Mouse (Mus musculus) hindbrain, embryonic 11.5 days (tissue): ENCODE measurements around the gene Slc9a7. TPM values are rescaled to one million over a fixed set of nuclear protein-coding genes. Genes with fewer than 3 reads are reported as not detected.
A peak's percentile ranks its signal among the peaks of the same experiment; 100 is the strongest.

ENCODE experiments used
- ATAC-seq: fragments of 200-750 bp; cut with Nextera tagmentation; 2 replicates; pipeline ENCODE4 v1.8.0; 2017; ENCODE audit warnings: mild to moderate bottlenecking, moderate TSS enrichment, moderate library complexity; ENCODE audit not compliant: low FRiP score
- DNase-seq: peaks from one replicate; pipeline ENCODE4 v3.0.0-alpha.2; 2015; ENCODE audit warnings: low spot score
- H3K27ac ChIP-seq: fragments of 300-500 bp; sonication (generic); 2 replicates; pipeline ENCODE4 v1.5.1; 2014; ENCODE audit warnings: mild to moderate bottlenecking, low read depth, low read length
- H3K27me3 ChIP-seq: fragments of 300-500 bp; sonication (generic); 2 replicates; pipeline ENCODE4 v1.6.1; 2014; ENCODE audit warnings: mild to moderate bottlenecking, low read length, moderate library complexity, mixed read lengths; ENCODE audit not compliant: control insufficient read depth, insufficient read depth
- H3K36me3 ChIP-seq: fragments of 300-500 bp; sonication (generic); 2 replicates; pipeline ENCODE4 v1.6.1; 2014; ENCODE audit warnings: mild to moderate bottlenecking, low read length, moderate library complexity, mixed read lengths; ENCODE audit not compliant: control insufficient read depth, insufficient read depth
- H3K4me1 ChIP-seq: fragments of 300-500 bp; sonication (generic); replicated peaks from 2 replicates; pipeline ENCODE4 v1.6.1; 2014; ENCODE audit warnings: low read length, mixed read lengths; ENCODE audit not compliant: control insufficient read depth, insufficient read depth
- H3K4me2 ChIP-seq: fragments of 300-500 bp; sonication (generic); replicated peaks from 2 replicates; pipeline ENCODE4 v1.6.1; 2014; ENCODE audit warnings: mild to moderate bottlenecking, low read depth, low read length
- H3K4me3 ChIP-seq: fragments of 300-500 bp; sonication (generic); 2 replicates; pipeline ENCODE4 v1.5.1; 2014; ENCODE audit warnings: low read depth, low read length
- H3K9ac ChIP-seq: fragments of 300-500 bp; sonication (generic); 2 replicates; pipeline ENCODE4 v1.6.1; 2014; ENCODE audit warnings: low read depth, low read length
- H3K9me3 ChIP-seq: fragments of 300-500 bp; sonication (generic); 2 replicates; pipeline ENCODE4 v1.6.1; 2016; ENCODE audit warnings: low read length; ENCODE audit not compliant: control insufficient read depth
- WGBS: fragments of 180-500 bp; shearing (Covaris S2); extraction: QIAGEN DNeasy Blood & Tissue Kit; methylation state at CpG from one replicate; pipeline ENCODE4 v1.1.7; 2014; 5-methylcytosine and 5-hydroxymethylcytosine counted together
- polyA plus RNA-seq: library from polyadenylated mRNA; unstranded; fragments of >200 nt; fragmentation: Nextera tagmentation; extraction: Ambion mirVana; gene quantifications from 2 replicates; pipeline ENCODE4 v1.2.1, GENCODE M21; 2014

Slc9a7 gene
- 2.1 and 2.4 TPM in 2 replicates for polyA plus RNA-seq

DNA sequence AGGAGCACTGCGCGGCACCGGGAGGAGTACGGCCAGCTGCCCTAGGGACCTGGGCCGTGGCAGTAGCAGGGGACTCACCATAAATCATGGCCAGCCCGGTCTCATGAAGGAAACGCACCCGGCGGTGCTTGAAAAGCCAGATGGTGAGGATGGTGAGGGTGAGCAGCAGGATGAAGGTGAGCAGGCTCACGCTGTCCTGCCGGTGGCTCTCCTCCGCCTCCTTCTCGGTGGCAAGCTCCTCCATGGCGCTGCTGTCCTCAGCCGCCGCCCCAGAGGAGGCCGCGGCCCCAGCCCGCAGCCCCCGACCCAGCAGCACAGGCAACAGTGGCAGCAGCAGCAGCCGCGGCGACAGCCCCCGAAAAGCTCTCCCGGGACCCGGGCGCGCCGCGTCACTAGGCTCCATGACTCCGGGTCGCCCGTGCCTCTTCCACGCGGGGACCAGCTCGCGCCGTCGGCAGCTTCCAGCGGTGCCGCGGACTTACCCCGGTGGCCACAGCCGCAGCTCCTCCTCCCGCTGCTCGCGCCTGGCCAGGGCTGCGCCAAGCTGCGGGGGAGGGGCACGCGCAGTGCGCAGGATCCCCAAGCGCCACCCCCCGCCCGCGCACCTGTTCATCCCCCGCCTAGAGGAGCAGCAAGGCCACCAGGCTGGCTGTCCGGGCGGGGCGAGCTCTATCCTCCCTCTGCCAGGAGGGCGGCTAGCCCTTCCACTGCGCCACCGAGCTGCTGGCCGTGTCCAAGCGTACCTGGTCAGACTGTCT is at the start of gene Slc9a7:
Slc9a7 (minus strand) TSS at position 526 of the 758 bp plus-strand sequence.
- peak within 1 kb of the TSS; percentile 37; the same call in 1 of the 2 replicates for H3K9ac ChIP-seq
- no peak within 1 kb of the TSS for H3K27ac ChIP-seq
- H3K9me3 ChIP-seq = no peaks in the 10 kb centered on the region
- H3K36me3 ChIP-seq = no peaks in the 10 kb centered on the region
- H3K4me1 ChIP-seq = no peaks in the 10 kb centered on the region
- no peaks in the 10 kb centered on the region for H3K27me3 ChIP-seq
- 13% methylated on average over 23 of the region's 65 CpGs for WGBS
- H3K4me2 ChIP-seq = peak within 1 kb of the TSS; percentile 54
- ATAC-seq (peak; percentile 90), DNase-seq (peak; percentile 48)
- H3K4me3 ChIP-seq = peak within 1 kb of the TSS; percentile 54

DNA sequence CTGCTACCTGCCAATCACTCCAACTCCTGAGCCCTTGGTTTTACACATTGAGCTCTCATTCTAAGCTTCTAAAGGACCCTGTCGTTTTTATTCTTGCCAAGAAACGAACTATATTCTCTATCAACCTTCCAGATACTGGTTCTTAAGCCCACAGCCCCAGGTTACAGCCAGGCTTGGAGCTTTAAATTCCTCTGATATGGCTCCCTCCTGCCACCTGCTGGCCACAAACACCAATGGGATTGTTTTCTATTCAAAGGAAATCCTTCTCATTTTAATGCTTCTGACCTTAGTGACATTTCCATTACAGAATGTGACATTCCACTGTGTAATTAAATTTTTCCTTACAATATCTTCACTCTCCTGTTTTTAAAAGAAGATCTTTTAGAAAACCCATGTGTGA is 44.1 kb upstream of the Slc9a7 start:
- H3K4me2 ChIP-seq = no peak overlapping the region
- H3K9me3 ChIP-seq = no peaks in the 10 kb centered on the region
- ATAC-seq = no peak
- peak; percentile 52 for DNase-seq
- H3K4me3 ChIP-seq = no peak overlapping the region
- H3K9ac ChIP-seq = no peak overlapping the region
- no peak overlapping the region for H3K27ac ChIP-seq
- no peaks in the 10 kb centered on the region for H3K4me1 ChIP-seq
- 20% methylated on average over 2 of the region's 2 CpGs for WGBS
- no peaks in the 10 kb centered on the region for H3K36me3 ChIP-seq
- H3K27me3 ChIP-seq = no peaks in the 10 kb centered on the region

- H3K9ac ChIP-seq = no peak overlapping the region
- H3K9me3 ChIP-seq = no peaks in the 10 kb centered on the region
- H3K36me3 ChIP-seq = no peaks in the 10 kb centered on the region
- H3K27me3 ChIP-seq = no peaks in the 10 kb centered on the region
- no peak overlapping the region for H3K4me2 ChIP-seq
- H3K4me1 ChIP-seq = no peaks in the 10 kb centered on the region
- ATAC-seq (no peak), DNase-seq (no peak)
- H3K4me3 ChIP-seq = no peak overlapping the region
- no peak overlapping the region for H3K27ac ChIP-seq
- 58% methylated on average over 1 of the region's 1 CpGs for WGBS
These were observed 41.1 kb upstream of the Slc9a7 start for GRCm38 (mm10) chrX:20332756-20333155.

DNA sequence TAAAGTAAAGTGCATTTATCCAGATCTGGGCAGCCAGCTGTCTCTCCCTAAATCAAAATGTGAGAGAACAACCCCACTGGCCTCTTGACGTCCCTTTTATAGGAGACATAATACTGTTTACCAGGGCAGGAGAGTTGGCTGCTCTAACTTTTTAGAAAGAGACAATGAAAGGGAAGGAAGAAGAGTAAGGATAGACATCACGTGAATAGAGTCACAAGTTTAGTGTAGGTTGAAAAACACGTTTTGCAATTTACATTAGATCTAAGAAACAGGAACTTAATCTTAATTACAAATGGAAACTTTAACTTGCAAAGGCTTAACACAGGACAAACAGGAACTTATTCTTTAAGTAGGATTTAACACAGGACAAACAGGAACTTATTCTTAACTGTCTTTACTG is 15.6 kb upstream of the Slc9a7 start:
- Histone ChIP-seq H3K4me2 (no peak overlapping the region), H3K27ac (no peak overlapping the region), H3K36me3 (no peaks in the 10 kb centered on the region), H3K27me3 (no peaks in the 10 kb centered on the region), H3K4me1 (no peaks in the 10 kb centered on the region), H3K4me3 (no peak overlapping the region), H3K9me3 (no peaks in the 10 kb centered on the region), H3K9ac (no peak overlapping the region)
- no peak for ATAC-seq
- WGBS = 34% methylated on average over 3 of the region's 3 CpGs
- no peak for DNase-seq

DNA sequence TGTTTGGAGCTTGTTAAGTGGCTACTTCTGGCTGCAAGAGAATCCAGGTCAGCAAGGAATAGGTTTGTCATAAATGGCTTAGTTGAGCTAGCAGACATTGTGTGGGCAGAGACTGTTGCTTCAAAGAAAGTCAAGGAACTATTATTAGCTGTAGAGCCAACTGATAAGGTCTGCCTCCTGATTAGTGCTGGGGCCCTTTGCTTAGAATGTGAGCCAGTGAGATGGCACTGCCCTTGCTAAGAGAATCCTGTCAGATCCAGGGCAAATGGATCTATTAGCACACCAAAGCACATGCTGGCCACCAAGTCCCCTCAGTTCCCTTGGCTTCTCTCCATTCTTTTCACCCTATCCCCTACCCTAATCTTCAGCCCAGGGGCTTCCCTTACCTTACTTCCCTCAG is 14.3 kb upstream of the Slc9a7 start:
- Histone ChIP-seq H3K4me3 (no peak overlapping the region), H3K4me2 (no peak overlapping the region), H3K9ac (no peak overlapping the region), H3K27ac (no peak overlapping the region), H3K4me1 (no peaks in the 10 kb centered on the region), H3K9me3 (no peaks in the 10 kb centered on the region), H3K27me3 (no peaks in the 10 kb centered on the region), H3K36me3 (no peaks in the 10 kb centered on the region)
- ATAC-seq = no peak
- DNase-seq = no peak

DNA sequence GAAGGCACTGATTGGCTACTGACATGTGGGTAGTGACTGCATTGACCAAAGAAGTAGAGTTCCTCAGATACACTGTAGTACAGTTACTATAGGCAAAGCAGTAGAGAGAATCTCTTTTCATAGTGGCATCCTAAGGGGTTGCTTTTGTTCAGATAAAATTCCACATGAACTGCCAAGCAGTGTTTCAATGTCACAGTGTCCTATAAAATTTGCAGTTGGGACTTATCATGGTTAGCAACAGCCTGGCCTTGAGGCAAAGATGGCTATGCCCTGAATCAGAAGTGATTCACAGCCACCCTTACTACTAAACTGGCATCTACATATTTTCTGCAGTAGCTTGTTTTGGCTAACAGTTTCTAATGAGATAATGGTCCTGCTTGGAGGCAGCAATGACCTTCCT is 11.7 kb upstream of the Slc9a7 start:
- H3K4me2 ChIP-seq = no peak overlapping the region
- no peak overlapping the region for H3K4me3 ChIP-seq
- no peaks in the 10 kb centered on the region for H3K4me1 ChIP-seq
- no peak overlapping the region for H3K9ac ChIP-seq
- DNase-seq (no peak), ATAC-seq (no peak)
- H3K9me3 ChIP-seq = no peaks in the 10 kb centered on the region
- no peaks in the 10 kb centered on the region for H3K36me3 ChIP-seq
- no peak overlapping the region for H3K27ac ChIP-seq
- no peaks in the 10 kb centered on the region for H3K27me3 ChIP-seq

GRCm38 (mm10) chrX:20292040-20292417 is 422 bp upstream of the Slc9a7 start:
- ATAC-seq = 0 out of 2 replicates have a peak, but pooled peaks have one; percentile 39

DNA sequence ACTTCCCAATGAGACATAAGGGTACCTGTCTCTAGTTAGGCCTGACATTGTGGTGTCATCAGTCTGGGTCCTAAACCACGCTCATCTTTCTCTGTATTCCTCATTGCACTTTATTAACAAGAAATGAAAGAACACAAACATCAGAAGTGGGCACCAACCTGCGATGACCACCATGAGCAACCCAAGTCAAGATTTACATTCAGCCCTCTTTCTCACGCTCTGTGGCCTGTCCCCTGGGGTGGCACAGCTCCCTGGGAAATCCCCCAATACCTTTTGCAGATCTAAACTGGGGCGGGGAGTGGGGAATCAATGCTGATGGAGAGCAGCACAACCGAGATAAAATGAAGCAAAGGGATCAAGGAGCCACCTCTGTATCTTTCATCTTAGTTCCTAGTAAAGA is 892 bp downstream of the Slc9a7 start:
- no peaks in the 10 kb centered on the region for H3K36me3 ChIP-seq
- H3K9me3 ChIP-seq = no peaks in the 10 kb centered on the region
- H3K4me1 ChIP-seq = no peaks in the 10 kb centered on the region
- no peak overlapping the region for H3K9ac ChIP-seq
- peak overlapping the region; percentile 54 for H3K4me3 ChIP-seq
- no peak overlapping the region for H3K27ac ChIP-seq
- no peaks in the 10 kb centered on the region for H3K27me3 ChIP-seq
- peak; percentile 20; the same call in 1 of the 2 replicates for ATAC-seq
- 19% methylated on average over 5 of the region's 5 CpGs for WGBS
- peak overlapping the region; percentile 54 for H3K4me2 ChIP-seq
- DNase-seq = no peak

More at GRCm38 (mm10) chrX:20292040-20292417, 422 bp upstream of the Slc9a7 start:
- no peaks in the 10 kb centered on the region for H3K27me3 ChIP-seq
- DNase-seq = no peak
- H3K9me3 ChIP-seq = no peaks in the 10 kb centered on the region
- H3K36me3 ChIP-seq = no peaks in the 10 kb centered on the region
- H3K27ac ChIP-seq = no peak overlapping the region
- no peak overlapping the region for H3K9ac ChIP-seq
- 31% methylated on average over 11 of the region's 11 CpGs for WGBS
- no peaks in the 10 kb centered on the region for H3K4me1 ChIP-seq
- H3K4me3 ChIP-seq = peak overlapping the region; percentile 54
- peak overlapping the region; percentile 54 for H3K4me2 ChIP-seq

GRCm38 (mm10) chrX:20288674-20289073 is 2.9 kb downstream of the Slc9a7 start:
- no peak overlapping the region for H3K9ac ChIP-seq
- H3K27ac ChIP-seq = no peak overlapping the region
- DNase-seq = no peak
- H3K4me1 ChIP-seq = no peaks in the 10 kb centered on the region
- H3K9me3 ChIP-seq = no peaks in the 10 kb centered on the region
- ATAC-seq = no peak
- 91% methylated on average over 3 of the region's 3 CpGs for WGBS
- H3K27me3 ChIP-seq = no peaks in the 10 kb centered on the region
- no peak overlapping the region for H3K4me2 ChIP-seq
- H3K36me3 ChIP-seq = no peaks in the 10 kb centered on the region
- H3K4me3 ChIP-seq = no peak overlapping the region
